Mouse (Mus musculus): ENCODE data around the gene Cyp2c23. TPM values are rescaled to one million over a fixed set of nuclear protein-coding genes. Genes with fewer than 3 reads are reported as not detected.

Cyp2c23 gene
- under 1 TPM in 1 of 2 experiments, not detected in 1; 0.23 TPM for total RNA-seq (2021)
- long read RNA-seq, experiment 1 = 0 reads
- long read RNA-seq, experiment 2 = 0 reads

GRCm38 (mm10) chr19:44028972-44029371 lies at the start of gene Cyp2c23:
TSS of gene Cyp2c23 (minus strand) at chr19:44029208.
- intact Hi-C loops (cut with DNase I) = no loop called here
- DNase-seq = no peak

- intact Hi-C loops (cut with DNase I) = no loop called here
Measured at GRCm38 (mm10) chr19:44077024-44077423, 48.0 kb upstream of the Cyp2c23 start.

GRCm38 (mm10) chr19:44076457-44076856 lies 47.4 kb upstream of the Cyp2c23 start:
- DNase-seq = no peak
- intact Hi-C loops (cut with DNase I) = no loop called here

More at GRCm38 (mm10) chr19:44077024-44077423, 48.0 kb upstream of the Cyp2c23 start:
- DNase-seq = no peak

GRCm38 (mm10) chr19:44074986-44075385 lies 46.0 kb upstream of the Cyp2c23 start:
- DNase-seq = no peak
- intact Hi-C loops (cut with DNase I) = no loop called here

GRCm38 (mm10) chr19:44071166-44071565 lies 42.2 kb upstream of the Cyp2c23 start:
- no peak for DNase-seq
- intact Hi-C loops (cut with DNase I) = no loop called here

GRCm38 (mm10) chr19:44069914-44070232 lies 40.9 kb upstream of the Cyp2c23 start:
- DNase-seq = no peak
- intact Hi-C loops (cut with DNase I) = no loop called here

- intact Hi-C loops (cut with DNase I) = no loop called here
- DNase-seq = peak; percentile 77 to 86
Measured at GRCm38 (mm10) chr19:44069121-44069913, 40.3 kb upstream of the Cyp2c23 start, which contains the start of gene Erlin1. TSS of gene Erlin1 (minus strand) at chr19:44069785.

- DNase-seq = no peak
- intact Hi-C loops (cut with DNase I) = no loop called here
Measured at GRCm38 (mm10) chr19:44068232-44068631, 39.2 kb upstream of the Cyp2c23 start.

- intact Hi-C loops (cut with DNase I) = no loop called here
- no peak for DNase-seq
Measured at GRCm38 (mm10) chr19:44067323-44068049, 38.5 kb upstream of the Cyp2c23 start.

GRCm38 (mm10) chr19:44064734-44065133 lies 35.7 kb upstream of the Cyp2c23 start:
- DNase-seq = no peak
- intact Hi-C loops (cut with DNase I) = no loop called here

GRCm38 (mm10) chr19:44063773-44064172 lies 34.8 kb upstream of the Cyp2c23 start:
- DNase-seq = no peak
- intact Hi-C loops (cut with DNase I) = no loop called here

- no peak for DNase-seq
- intact Hi-C loops (cut with DNase I) = no loop called here
Measured at GRCm38 (mm10) chr19:44060226-44060625, 31.2 kb upstream of the Cyp2c23 start.

GRCm38 (mm10) chr19:44055173-44055826 lies 26.3 kb upstream of the Cyp2c23 start:
- no peak for DNase-seq

GRCm38 (mm10) chr19:44050388-44050787 lies 21.4 kb upstream of the Cyp2c23 start:
- intact Hi-C loops (cut with DNase I) = no loop called here
- DNase-seq = no peak

More at GRCm38 (mm10) chr19:44055173-44055826, 26.3 kb upstream of the Cyp2c23 start:
- intact Hi-C loops (cut with DNase I) = no loop called here

GRCm38 (mm10) chr19:44049282-44049681 lies 20.3 kb upstream of the Cyp2c23 start:
- no peak for DNase-seq
- intact Hi-C loops (cut with DNase I) = no loop called here

- no peak for DNase-seq
- intact Hi-C loops (cut with DNase I) = no loop called here
Measured at GRCm38 (mm10) chr19:44045847-44046246, 16.8 kb upstream of the Cyp2c23 start.

GRCm38 (mm10) chr19:44042121-44042520 lies 13.1 kb upstream of the Cyp2c23 start:
- no peak for DNase-seq
- intact Hi-C loops (cut with DNase I) = no loop called here

- intact Hi-C loops (cut with DNase I) = no loop called here
- DNase-seq = no peak
Measured at GRCm38 (mm10) chr19:44033396-44033795, 4.4 kb upstream of the Cyp2c23 start.

- no peak for DNase-seq
- intact Hi-C loops (cut with DNase I) = no loop called here
Measured at GRCm38 (mm10) chr19:44032046-44032744, 3.2 kb upstream of the Cyp2c23 start.

- intact Hi-C loops (cut with DNase I) = no loop called here
- no peak for DNase-seq
Measured at GRCm38 (mm10) chr19:44030024-44030423, 1.0 kb upstream of the Cyp2c23 start.
